Mouse (Mus musculus) adrenal gland, adult 2 months (tissue): ENCODE data around the gene Foxp1. TPM values are rescaled to one million over a fixed set of nuclear protein-coding genes. Genes with fewer than 3 reads are reported as not detected.

Source experiments
- DNase-seq: peaks from one replicate; pipeline ENCODE4 v3.0.0; 2021
- polyA plus RNA-seq: library from polyadenylated mRNA; depleted of rRNA; stranded (reverse); fragments of >200 nt; gene quantifications from 2 replicates; pipeline ENCODE4 v1.2.3, GENCODE M21; 2012
- total RNA-seq, 2 experiments: library from RNA; stranded (reverse); gene quantifications; 2 replicates each; pipeline ENCODE4 v1.2.3; 2021

Foxp1 gene
- total and polyA plus RNA-seq, 3 experiments = 38.7 to 44.1 (median 41.4) TPM

GRCm38 (mm10) chr6:99439214-99439877, 83.2 kb downstream of the Foxp1 start:
- DNase-seq = no peak

- DNase-seq = peak; percentile 53
Measured at GRCm38 (mm10) chr6:99436371-99436770, 86.2 kb downstream of the Foxp1 start.

- DNase-seq = peak; percentile 19
Measured at GRCm38 (mm10) chr6:99435140-99435539, 87.4 kb downstream of the Foxp1 start.

GRCm38 (mm10) chr6:99433006-99433405, 89.5 kb downstream of the Foxp1 start:
- DNase-seq = no peak

GRCm38 (mm10) chr6:99431941-99432340, 90.6 kb downstream of the Foxp1 start:
- no peak for DNase-seq

- no peak for DNase-seq
Measured at GRCm38 (mm10) chr6:99430560-99430959, 92.0 kb downstream of the Foxp1 start.

- DNase-seq = no peak
Measured at GRCm38 (mm10) chr6:99429378-99430131, 93.0 kb downstream of the Foxp1 start.

GRCm38 (mm10) chr6:99428961-99429360, 93.6 kb downstream of the Foxp1 start:
- no peak for DNase-seq

GRCm38 (mm10) chr6:99427301-99427700, 95.2 kb downstream of the Foxp1 start:
- DNase-seq = no peak

- DNase-seq = no peak
Measured at GRCm38 (mm10) chr6:99425044-99425443, 97.5 kb downstream of the Foxp1 start.

GRCm38 (mm10) chr6:99420666-99421065, 101.9 kb downstream of the Foxp1 start:
- peak; percentile 70 for DNase-seq

- no peak for DNase-seq
Measured at GRCm38 (mm10) chr6:99412598-99412997, 109.9 kb downstream of the Foxp1 start.

GRCm38 (mm10) chr6:99409602-99410001, 112.9 kb downstream of the Foxp1 start:
- DNase-seq = no peak

GRCm38 (mm10) chr6:99408880-99409279, 113.6 kb downstream of the Foxp1 start:
- DNase-seq = no peak

GRCm38 (mm10) chr6:99403755-99404390, 118.6 kb downstream of the Foxp1 start:
- no peak for DNase-seq

- DNase-seq = no peak
Measured at GRCm38 (mm10) chr6:99402941-99403340, 119.6 kb downstream of the Foxp1 start.

GRCm38 (mm10) chr6:99402370-99402769, 120.2 kb downstream of the Foxp1 start:
- DNase-seq = no peak

GRCm38 (mm10) chr6:99401801-99402200, 120.7 kb downstream of the Foxp1 start:
- no peak for DNase-seq

GRCm38 (mm10) chr6:99401211-99401610, 121.3 kb downstream of the Foxp1 start:
- DNase-seq = no peak

GRCm38 (mm10) chr6:99395745-99396144, 126.8 kb downstream of the Foxp1 start:
- DNase-seq = no peak

- no peak for DNase-seq
Measured at GRCm38 (mm10) chr6:99394801-99395200, 127.7 kb downstream of the Foxp1 start.

- no peak for DNase-seq
Measured at GRCm38 (mm10) chr6:99392484-99392883, 130.0 kb downstream of the Foxp1 start.
